Mouse (Mus musculus): ENCODE data around the gene Enah.

GRCm38 (mm10) chr1:181963827-181964226 is 56.0 kb downstream of the Enah start:
- TF ChIP-seq CTCF (IDR thresholded peaks at IDR 0.05 in 2 of 3, conservative IDR thresholded peaks at IDR 0.05 in 1 of 3; ENCODE audit: control insufficient read depth in 1 of 3, insufficient read depth in 1 of 3, low read depth in 2 of 3, low read length in 3 of 3, poor library complexity in 1 of 3, severe bottlenecking in 1 of 3) (no peak), GABPA (IDR thresholded peaks at IDR 0.05; ENCODE audit: low read depth, low read length) (no peak), MXI1 (IDR thresholded peaks at IDR 0.05; ENCODE audit: low read depth, low read length) (no peak)

Data from MEL (cell line).